Mouse (Mus musculus) embryo, embryonic 11.5 days (tissue): ENCODE measurements at regions not wholly inside any gene's neighbourhood (a gene's known extent, or its start where the extent isn't known, plus 50 kb on each side); places are given as distances from the start of the nearest gene placed in this dataset.

ENCODE experiments used
- DNase-seq: peaks from one replicate; pipeline ENCODE4 v3.0.0-alpha.2; 2012; ENCODE audit warnings: low read depth, low spot score

- no peak for DNase-seq
Observed at GRCm38 (mm10) chr17:47065307-47065901, 55.0 kb upstream of the Ubr2 start.

GRCm38 (mm10) chr17:47064592-47065306 is 54.4 kb upstream of the Ubr2 start:
- DNase-seq: no peak

GRCm38 (mm10) chr17:47064006-47064405 is 53.6 kb upstream of the Ubr2 start:
- DNase-seq: no peak

- no peak for DNase-seq
Observed at GRCm38 (mm10) chr17:47061031-47061620, 50.8 kb upstream of the Ubr2 start.
